Mouse (Mus musculus): ENCODE results near the gene Exoc3l4. TPM values are rescaled to one million over a fixed set of nuclear protein-coding genes. Genes with fewer than 3 reads are reported as not detected.

The Exoc3l4 gene
- polyA plus RNA-seq, 1 experiment from 2014 or later, result 1.9 TPM

DNA sequence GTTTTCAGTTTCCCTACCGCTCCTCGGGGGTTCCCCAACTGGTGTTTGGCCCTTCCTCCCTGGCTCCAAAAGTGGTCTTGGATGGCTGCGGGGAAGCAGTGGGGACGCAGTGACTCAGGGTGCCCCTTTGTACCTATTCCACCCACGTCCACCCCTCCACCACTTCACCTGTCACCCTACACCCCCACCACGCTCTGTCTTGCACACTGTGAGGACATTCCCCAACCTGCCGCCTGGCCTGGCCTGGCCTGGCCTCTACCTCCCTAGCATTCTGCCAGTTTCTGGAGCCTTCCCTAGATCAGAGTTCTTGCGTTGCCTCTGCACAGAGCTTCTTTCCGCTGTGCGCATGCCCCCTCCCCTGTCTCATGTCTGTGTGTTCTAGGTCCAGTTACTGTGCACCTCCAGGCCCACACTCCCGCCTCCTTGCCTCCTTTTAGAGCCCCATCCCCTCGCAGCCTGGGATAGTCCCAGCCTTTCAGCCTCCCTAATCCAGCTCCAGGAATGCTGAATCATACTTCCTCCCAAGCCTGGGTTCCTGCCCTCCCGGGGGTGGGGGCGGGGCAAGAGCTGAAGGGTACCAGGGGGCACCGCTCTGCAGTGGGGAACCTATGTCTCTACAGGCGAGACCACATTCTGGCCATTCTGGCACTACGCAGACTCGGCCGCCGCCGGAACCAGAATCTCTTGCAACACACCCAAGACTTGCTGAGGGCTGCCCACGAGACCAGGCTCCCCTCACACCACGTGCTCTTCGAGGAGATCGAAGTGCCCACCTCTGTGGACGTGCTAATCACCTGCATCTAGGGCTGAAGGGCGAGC, 13.4 kb downstream of the Exoc3l4 start:
- no peak for ATAC-seq (replicated peaks)
- Histone ChIP-seq H3K27ac (no peak overlapping the region), H3K36me3 (replicated peaks) (no peaks in the 10 kb centered on the region), H3K9ac (no peak overlapping the region; the same call in 1 of the 2 replicates), H3K4me3 (peak overlapping the region; percentile 35; the same call in 1 of the 2 replicates), H3K4me1 (peaks cover 45% of the 10 kb centered on the region), H3K4me2 (peak overlapping the region; percentile 63), H3K27me3 (replicated peaks) (peaks cover 65% of the 10 kb centered on the region), H3K9me3 (no peaks in the 10 kb centered on the region)
- WGBS, result 18% methylated on average over 27 of the region's 27 CpGs

DNA sequence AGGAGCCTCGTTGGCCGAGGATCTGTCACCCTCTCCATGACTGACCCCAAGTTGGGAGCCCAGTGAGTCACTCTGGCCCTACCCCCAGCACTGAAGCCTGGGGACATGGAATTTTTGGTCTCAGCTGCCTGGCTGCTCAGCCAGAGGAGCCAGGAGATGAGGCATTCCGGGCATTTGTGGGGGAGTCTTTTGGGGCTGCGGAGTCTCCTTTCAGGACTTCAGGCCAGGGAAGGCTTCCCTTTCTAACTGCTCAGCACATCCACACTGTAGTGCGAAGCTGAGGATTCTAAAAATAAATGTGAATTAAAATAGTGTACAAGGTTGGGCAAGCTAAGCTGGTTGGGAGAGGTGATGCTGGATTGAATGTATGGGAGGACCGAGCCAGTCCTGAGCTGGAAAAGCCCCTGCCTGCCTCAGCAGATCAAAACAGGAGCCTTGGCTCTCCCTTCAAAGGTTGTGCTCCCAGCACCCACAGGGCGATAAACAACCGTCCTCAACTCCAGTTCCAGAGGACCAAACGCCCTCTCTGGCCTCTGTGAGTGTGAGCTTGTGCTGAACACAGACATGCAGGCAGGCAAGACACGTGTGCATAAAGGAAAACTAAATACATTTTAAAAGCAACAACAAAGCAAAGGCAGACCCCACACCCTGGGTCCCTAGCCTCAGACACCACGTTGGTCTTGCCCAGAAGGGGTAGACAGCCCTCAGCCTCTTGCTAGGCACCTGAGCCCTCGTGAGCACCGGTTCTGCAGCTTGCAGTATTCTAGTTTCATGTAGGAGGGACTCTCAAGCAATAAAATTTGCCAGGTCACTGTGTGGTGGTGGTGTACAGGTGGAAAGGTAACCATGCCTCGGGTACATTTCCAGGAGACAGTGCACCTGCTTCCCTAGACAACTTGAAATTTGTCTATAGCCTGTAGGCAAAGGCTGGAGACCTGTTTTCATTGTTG, 14.3 kb downstream of the Exoc3l4 start:
- Histone ChIP-seq H3K4me2 (no peak overlapping the region), H3K27ac (no peak overlapping the region), H3K4me1 (peaks cover 40% of the 10 kb centered on the region), H3K9ac (no peak overlapping the region), H3K36me3 (replicated peaks) (no peaks in the 10 kb centered on the region), H3K27me3 (replicated peaks) (peaks cover 58% of the 10 kb centered on the region), H3K4me3 (no peak overlapping the region), H3K9me3 (no peaks in the 10 kb centered on the region)
- ATAC-seq (replicated peaks), result no peak
- WGBS, result 27% methylated on average over 14 of the region's 14 CpGs

DNA sequence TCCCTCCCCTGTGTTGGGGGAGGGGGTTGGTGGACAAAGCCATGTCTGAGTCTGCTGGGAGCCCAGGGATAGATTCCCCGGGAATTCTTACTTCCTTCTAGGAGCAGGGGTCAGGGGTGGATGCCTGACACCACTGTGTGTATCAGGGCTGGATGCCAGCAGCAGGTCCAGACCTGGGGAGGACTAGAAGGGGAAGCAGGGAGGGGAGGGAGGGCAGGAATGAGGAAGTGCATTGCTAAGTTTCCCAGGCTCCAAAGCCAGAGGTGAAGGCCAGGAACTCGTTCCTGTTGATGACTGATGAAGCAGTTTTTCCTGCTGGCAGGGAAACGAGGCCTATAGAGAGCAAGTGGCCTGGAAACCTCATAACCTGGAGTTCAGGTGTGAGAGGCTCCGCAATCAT, 15.3 kb downstream of the Exoc3l4 start:
- peaks cover 40% of the 10 kb centered on the region for H3K4me1 ChIP-seq

DNA sequence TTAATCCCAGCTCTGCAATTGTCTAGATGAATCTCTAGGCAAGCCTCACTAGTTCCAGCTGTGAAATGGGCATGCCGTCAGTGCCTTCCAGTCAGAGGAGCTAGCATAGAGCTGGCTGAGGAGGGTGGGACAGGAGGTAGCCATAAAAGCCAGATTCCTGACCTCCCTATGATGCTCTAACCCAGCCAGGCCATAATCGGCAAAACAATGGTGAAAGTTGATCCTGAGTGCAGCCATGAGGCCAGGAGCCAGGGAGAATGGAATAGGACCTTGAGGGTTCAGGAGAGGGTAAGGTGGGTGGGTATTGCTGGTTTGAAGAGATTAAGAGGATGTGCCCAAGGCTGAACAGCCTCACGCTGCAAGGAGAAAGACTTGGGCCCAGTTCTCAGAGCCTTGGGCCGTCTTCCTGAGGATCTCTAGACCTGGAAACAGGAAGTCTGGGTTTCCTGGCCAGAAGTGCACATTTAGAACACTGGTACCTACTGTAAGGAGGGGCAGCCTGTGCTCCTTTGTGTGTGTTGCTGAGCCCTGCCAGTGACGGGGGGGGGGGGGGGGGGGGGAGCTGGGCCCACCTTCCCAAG, 16.0 kb downstream of the Exoc3l4 start:
- no peak overlapping the region for H3K4me2 ChIP-seq
- 49% methylated on average over 5 of the region's 5 CpGs for WGBS
- ATAC-seq (replicated peaks), result no peak
- H3K27ac ChIP-seq, result no peak overlapping the region
- H3K27me3 ChIP-seq (replicated peaks), result peaks cover 49% of the 10 kb centered on the region
- no peak overlapping the region for H3K9ac ChIP-seq
- no peak overlapping the region for H3K4me3 ChIP-seq
- peaks cover 40% of the 10 kb centered on the region for H3K4me1 ChIP-seq
- H3K36me3 ChIP-seq (replicated peaks), result no peaks in the 10 kb centered on the region
- H3K9me3 ChIP-seq, result no peaks in the 10 kb centered on the region

More for the DNA sequence above, 15.3 kb downstream of the Exoc3l4 start:
- Histone ChIP-seq H3K9ac (no peak overlapping the region), H3K4me3 (no peak overlapping the region), H3K36me3 (replicated peaks) (no peaks in the 10 kb centered on the region), H3K4me2 (no peak overlapping the region), H3K27me3 (replicated peaks) (peaks cover 57% of the 10 kb centered on the region), H3K9me3 (no peaks in the 10 kb centered on the region), H3K27ac (no peak overlapping the region)
- no peak for ATAC-seq (replicated peaks)
- WGBS, result 40% methylated on average over 4 of the region's 4 CpGs

DNA sequence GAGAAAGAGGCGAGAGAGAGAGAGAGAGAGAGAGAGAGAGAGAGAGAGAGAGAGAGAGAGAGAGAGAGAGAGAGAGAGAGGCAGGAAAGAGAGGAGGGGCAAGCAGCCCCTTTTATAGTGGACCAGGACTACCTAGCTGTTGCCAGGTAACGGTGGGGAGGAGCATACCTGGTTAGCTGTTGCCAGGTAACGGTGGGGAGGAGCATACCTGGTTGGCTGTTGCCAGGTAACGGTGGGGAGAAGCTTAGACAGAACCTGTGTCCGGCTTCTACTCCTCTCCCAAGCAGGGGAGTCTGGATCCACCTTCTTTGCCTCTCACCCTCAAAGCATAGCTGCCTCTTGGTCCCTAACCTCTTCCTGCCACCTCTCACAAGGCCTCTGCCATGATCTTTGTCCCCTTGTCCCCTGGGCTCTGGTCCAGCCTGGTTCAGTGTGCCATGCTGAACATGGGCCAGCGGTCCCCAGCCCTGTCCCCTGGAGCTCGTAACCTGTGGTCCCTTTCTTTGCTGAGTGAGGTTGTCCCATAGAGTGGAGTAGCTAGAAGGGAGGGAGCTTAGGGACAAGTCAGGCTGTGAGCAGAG, 17.4 kb downstream of the Exoc3l4 start:
- no peaks in the 10 kb centered on the region for H3K36me3 ChIP-seq (replicated peaks)
- peaks cover 32% of the 10 kb centered on the region for H3K4me1 ChIP-seq
- H3K4me3 ChIP-seq, result no peak overlapping the region
- peaks cover 35% of the 10 kb centered on the region for H3K27me3 ChIP-seq (replicated peaks)
- WGBS, result 24% methylated on average over 6 of the region's 7 CpGs
- peak overlapping the region; percentile 37 for H3K4me2 ChIP-seq
- peak; percentile 93 for ATAC-seq (replicated peaks)
- no peaks in the 10 kb centered on the region for H3K9me3 ChIP-seq
- H3K27ac ChIP-seq, result peak overlapping the region; percentile 81
- H3K9ac ChIP-seq, result no peak overlapping the region

DNA sequence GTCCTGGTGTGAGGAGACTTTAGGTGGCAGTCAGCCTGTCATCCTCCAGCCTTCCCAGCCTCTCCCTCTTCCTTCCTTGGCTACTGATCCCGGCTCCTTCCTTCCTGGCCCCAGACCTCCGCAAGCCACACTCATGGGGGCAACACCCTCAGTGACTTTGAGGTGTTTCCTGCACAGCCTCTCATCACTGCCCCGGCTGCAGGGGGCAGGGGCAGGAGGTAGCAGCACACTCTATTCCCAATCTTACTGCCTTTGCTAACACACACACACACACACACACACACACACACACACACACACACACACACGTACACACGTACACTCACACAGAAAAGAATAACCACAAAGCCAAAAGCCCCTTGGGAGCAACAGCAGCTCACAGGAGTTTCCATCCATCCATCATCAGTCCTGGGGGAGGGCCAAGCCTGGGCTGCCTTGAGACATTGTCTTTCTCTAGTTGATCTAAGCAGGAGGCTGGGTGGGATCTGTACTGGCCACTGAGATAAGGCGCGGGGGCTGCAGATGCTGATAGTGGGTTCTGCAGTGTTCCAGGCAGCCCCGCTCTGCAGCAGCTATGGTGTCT, 18.0 kb downstream of the Exoc3l4 start:
- Histone ChIP-seq H3K36me3 (replicated peaks) (no peaks in the 10 kb centered on the region), H3K4me3 (no peak overlapping the region), H3K9me3 (no peaks in the 10 kb centered on the region), H3K4me2 (peak overlapping the region; percentile 37; the same call in 1 of the 2 replicates), H3K27me3 (replicated peaks) (peaks cover 32% of the 10 kb centered on the region), H3K9ac (no peak overlapping the region), H3K27ac (peak overlapping the region; percentile 81), H3K4me1 (peaks cover 26% of the 10 kb centered on the region)
- peak; percentile 31 for ATAC-seq (replicated peaks)
- WGBS, result 49% methylated on average over 8 of the region's 8 CpGs

DNA sequence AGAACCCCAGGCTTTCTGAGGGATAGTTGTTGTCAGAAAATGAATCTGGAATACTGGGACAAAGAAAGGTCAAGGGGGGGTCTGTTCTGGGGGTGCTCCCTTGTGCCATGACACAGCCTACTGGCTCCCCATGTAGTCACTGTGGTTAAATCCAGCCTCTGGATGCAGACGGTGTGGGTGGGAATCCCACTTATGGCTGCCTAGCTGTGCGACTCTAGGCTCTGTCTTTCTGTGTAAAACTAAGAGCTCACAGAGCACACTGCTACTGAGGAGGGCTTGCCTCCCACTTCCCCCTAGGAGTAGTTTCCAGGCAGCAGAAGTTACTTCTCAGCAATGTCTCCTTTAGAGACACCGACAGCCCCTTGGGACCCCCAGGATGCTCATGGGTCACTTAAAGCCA, 19.4 kb downstream of the Exoc3l4 start:
- no peaks in the 10 kb centered on the region for H3K9me3 ChIP-seq
- no peak overlapping the region for H3K4me3 ChIP-seq
- no peak overlapping the region for H3K9ac ChIP-seq
- H3K4me2 ChIP-seq, result no peak overlapping the region
- no peak for ATAC-seq (replicated peaks)
- H3K4me1 ChIP-seq, result peaks cover 20% of the 10 kb centered on the region
- 81% methylated on average over 3 of the region's 3 CpGs for WGBS
- no peak overlapping the region for H3K27ac ChIP-seq
- H3K36me3 ChIP-seq (replicated peaks), result no peaks in the 10 kb centered on the region
- H3K27me3 ChIP-seq (replicated peaks), result peaks cover 18% of the 10 kb centered on the region

DNA sequence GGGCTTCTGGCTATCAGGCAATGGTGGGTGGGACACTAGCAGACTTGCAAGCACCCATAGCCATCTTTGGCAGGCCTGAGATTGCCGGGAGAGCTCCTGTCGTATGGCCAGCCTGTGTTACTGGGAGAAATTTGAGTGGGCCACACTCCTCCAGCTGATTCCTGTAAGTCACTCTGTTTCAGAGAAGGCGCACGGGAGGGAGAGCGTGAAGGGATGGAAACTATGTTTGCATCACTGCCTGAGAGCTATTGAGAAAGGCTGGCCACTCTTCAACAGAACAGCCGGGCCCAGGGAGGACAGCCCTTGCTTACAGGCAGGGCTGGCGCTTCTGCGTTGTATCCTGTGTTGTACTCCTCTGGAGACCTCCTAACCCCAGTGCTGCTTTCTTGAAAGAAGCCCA, 19.8 kb downstream of the Exoc3l4 start:
- H3K4me3 ChIP-seq, result no peak overlapping the region
- WGBS, result 77% methylated on average over 8 of the region's 8 CpGs
- H3K4me2 ChIP-seq, result no peak overlapping the region
- H3K9me3 ChIP-seq, result no peaks in the 10 kb centered on the region
- H3K9ac ChIP-seq, result no peak overlapping the region
- no peak overlapping the region for H3K27ac ChIP-seq
- no peaks in the 10 kb centered on the region for H3K36me3 ChIP-seq (replicated peaks)
- H3K27me3 ChIP-seq (replicated peaks), result peaks cover 18% of the 10 kb centered on the region
- no peak for ATAC-seq (replicated peaks)
- peaks cover 20% of the 10 kb centered on the region for H3K4me1 ChIP-seq

DNA sequence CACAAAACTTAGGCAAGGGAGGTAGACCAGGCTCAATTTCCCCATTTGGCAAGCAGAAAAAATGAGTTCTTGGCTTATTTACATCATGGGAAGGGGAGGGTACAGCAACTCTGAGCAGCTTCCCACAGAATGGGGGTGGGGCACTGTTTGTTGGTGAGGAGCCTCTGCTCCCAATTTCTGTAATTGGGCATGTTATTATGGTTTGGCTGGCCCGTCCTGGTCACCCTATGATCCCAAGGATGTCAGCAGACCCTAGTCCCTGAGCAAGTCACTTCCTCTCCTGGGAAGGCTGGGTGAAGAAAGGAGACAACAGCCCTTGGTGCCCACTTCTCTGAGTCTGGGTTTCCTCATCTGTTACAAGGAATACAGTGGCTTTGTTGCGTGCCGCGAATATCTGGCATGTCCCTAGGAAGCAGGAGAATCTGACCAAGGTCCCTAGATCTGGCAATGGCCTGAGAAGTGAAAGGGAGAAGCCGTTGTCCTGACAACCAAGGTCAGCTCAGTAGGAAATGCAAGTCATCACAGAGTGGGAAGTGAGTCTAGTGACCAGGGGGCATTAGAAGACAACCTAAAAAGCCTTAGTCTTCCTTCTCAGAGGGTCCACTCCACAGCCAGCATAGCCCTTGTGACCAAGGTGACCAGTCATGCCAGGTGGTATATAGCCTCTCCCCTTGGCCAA, 20.5 kb downstream of the Exoc3l4 start:
- Histone ChIP-seq H3K27ac (no peak overlapping the region), H3K4me2 (no peak overlapping the region), H3K4me1 (peaks cover 25% of the 10 kb centered on the region), H3K9me3 (no peaks in the 10 kb centered on the region), H3K9ac (no peak overlapping the region), H3K27me3 (replicated peaks) (peaks cover 18% of the 10 kb centered on the region), H3K4me3 (no peak overlapping the region), H3K36me3 (replicated peaks) (no peaks in the 10 kb centered on the region)
- no peak for ATAC-seq (replicated peaks)
- WGBS, result 79% methylated on average over 5 of the region's 5 CpGs

DNA sequence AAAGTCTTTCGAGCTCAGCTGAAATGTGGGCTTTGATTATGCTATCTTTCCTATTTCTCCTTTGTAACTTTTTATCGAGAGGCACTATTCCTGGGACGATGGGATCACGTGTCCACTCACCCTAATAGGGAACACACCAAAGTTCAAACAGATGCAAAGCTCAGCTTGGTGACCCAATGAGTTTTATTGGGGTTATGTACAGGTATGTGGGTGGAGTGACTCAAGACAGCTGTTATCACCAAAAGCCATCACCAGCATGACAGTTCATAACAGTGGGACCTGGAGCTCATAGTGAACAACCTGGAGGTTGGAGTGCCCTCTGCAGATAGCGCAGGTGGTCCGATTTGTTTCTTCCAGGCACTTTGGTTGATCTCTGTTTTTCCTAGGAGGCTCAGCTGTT, 22.0 kb downstream of the Exoc3l4 start:
- 85% methylated on average over 6 of the region's 6 CpGs for WGBS
- ATAC-seq (replicated peaks), result no peak
- no peak overlapping the region for H3K4me3 ChIP-seq
- no peak overlapping the region for H3K4me2 ChIP-seq
- peaks cover 25% of the 10 kb centered on the region for H3K27me3 ChIP-seq (replicated peaks)
- no peak overlapping the region for H3K9ac ChIP-seq
- H3K27ac ChIP-seq, result no peak overlapping the region
- no peaks in the 10 kb centered on the region for H3K9me3 ChIP-seq
- H3K4me1 ChIP-seq, result peaks cover 21% of the 10 kb centered on the region
- no peaks in the 10 kb centered on the region for H3K36me3 ChIP-seq (replicated peaks)

DNA sequence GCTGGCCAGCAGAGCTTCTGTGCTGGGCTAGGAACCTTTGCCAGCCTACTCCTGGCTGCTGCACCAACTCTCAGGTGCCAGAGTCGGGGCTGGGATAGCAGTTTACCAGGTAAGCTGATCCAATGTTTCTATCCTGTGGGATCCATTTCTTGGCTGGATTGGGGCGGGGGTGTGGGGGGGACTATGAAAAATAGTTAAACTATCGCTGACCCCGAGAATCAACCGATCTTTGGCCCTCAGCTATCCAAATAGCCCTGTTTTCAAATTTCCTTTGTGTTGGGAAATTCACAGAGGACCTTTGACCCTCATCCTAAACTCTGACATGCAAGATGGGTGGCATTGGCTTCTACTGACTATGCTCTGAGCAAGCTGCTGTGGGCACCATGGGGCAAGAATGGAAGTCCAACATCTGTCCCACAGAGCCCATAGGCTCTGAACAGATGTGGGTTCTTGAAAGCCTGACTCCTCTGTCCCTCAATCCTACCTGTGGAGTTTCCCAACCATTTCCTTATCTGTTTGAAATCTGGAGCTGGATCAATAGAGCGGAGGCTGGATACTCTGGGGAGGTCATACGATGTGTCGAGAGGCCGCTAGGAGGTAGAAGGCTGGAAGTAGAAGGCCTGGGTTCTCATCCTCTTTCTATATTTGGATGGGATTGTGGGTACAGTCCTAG, 24.0 kb downstream of the Exoc3l4 start:
- ATAC-seq (replicated peaks), result no peak
- no peak overlapping the region for H3K4me3 ChIP-seq
- no peak overlapping the region for H3K4me2 ChIP-seq
- H3K9me3 ChIP-seq, result no peaks in the 10 kb centered on the region
- 94% methylated on average over 9 of the region's 9 CpGs for WGBS
- peaks cover 45% of the 10 kb centered on the region for H3K27me3 ChIP-seq (replicated peaks)
- H3K36me3 ChIP-seq (replicated peaks), result no peaks in the 10 kb centered on the region
- H3K27ac ChIP-seq, result no peak overlapping the region
- no peak overlapping the region for H3K9ac ChIP-seq
- peaks cover 15% of the 10 kb centered on the region for H3K4me1 ChIP-seq

Data from midbrain, embryonic 15.5 days (tissue).